Mouse (Mus musculus): Measurements from ENCODE around the gene Fam214a. TPM values are rescaled to one million over a fixed set of nuclear protein-coding genes. Genes with fewer than 3 reads are reported as not detected.

The Fam214a gene
- polyA plus RNA-seq, 1 experiment = 9.1 TPM

- H3K27ac ChIP-seq (ENCODE audit: insufficient read depth, low read length) = no peak overlapping the region
- no peak overlapping the region for H3K4me3 ChIP-seq (ENCODE audit: extremely low read depth, insufficient read depth, insufficient read length)
- TF ChIP-seq CTCF (IDR thresholded peaks at IDR 0.05; ENCODE audit: extremely low read depth, insufficient read depth, insufficient read length, insufficient replicate concordance) = no peak
- no peak for TF ChIP-seq POLR2A (IDR thresholded peaks at IDR 0.05; ENCODE audit: low read depth, low read length)
- no peaks in the 10 kb centered on the region for H3K27me3 ChIP-seq (ENCODE audit: control insufficient read depth, insufficient read depth, low read length)
- peaks cover 4% of the 10 kb centered on the region; the same call in 1 of the 2 replicates for H3K4me1 ChIP-seq (ENCODE audit: control insufficient read depth, insufficient read depth, insufficient read length)
- DNase-seq (ENCODE audit: low read depth in 1 of 2, low spot score in 2 of 2) = no peak
- no peaks in the 10 kb centered on the region for H3K36me3 ChIP-seq (ENCODE audit: control insufficient read depth, insufficient read depth, low read length)
- 81% methylated on average over 2 of the region's 2 CpGs for WGBS
These were observed 40.8 kb upstream of the Fam214a start for GRCm38 (mm10) chr9:74911919-74912318.

GRCm38 (mm10) chr9:74912619-74913376 is 39.9 kb upstream of the Fam214a start:
- Histone ChIP-seq H3K27ac (ENCODE audit: insufficient read depth, low read length) (no peak overlapping the region), H3K4me3 (ENCODE audit: extremely low read depth, insufficient read depth, insufficient read length) (no peak overlapping the region), H3K4me1 (ENCODE audit: control insufficient read depth, insufficient read depth, insufficient read length) (no peaks in the 10 kb centered on the region), H3K27me3 (ENCODE audit: control insufficient read depth, insufficient read depth, low read length) (no peaks in the 10 kb centered on the region), H3K36me3 (ENCODE audit: control insufficient read depth, insufficient read depth, low read length) (no peaks in the 10 kb centered on the region)
- no peak for DNase-seq (ENCODE audit: low read depth in 1 of 2, low spot score in 2 of 2)
- TF ChIP-seq POLR2A (IDR thresholded peaks at IDR 0.05; ENCODE audit: low read depth, low read length) = no peak
- WGBS = 68% methylated on average over 19 of the region's 19 CpGs

GRCm38 (mm10) chr9:74915611-74916010 is 37.1 kb upstream of the Fam214a start:
- H3K4me3 ChIP-seq (ENCODE audit: extremely low read depth, insufficient read depth, insufficient read length) = no peak overlapping the region
- no peaks in the 10 kb centered on the region for H3K36me3 ChIP-seq (ENCODE audit: control insufficient read depth, insufficient read depth, low read length)
- H3K27me3 ChIP-seq (ENCODE audit: control insufficient read depth, insufficient read depth, low read length) = no peaks in the 10 kb centered on the region
- H3K27ac ChIP-seq (ENCODE audit: insufficient read depth, low read length) = no peak overlapping the region
- 82% methylated on average over 3 of the region's 3 CpGs for WGBS
- DNase-seq (ENCODE audit: low read depth in 1 of 2, low spot score in 2 of 2) = no peak
- H3K4me1 ChIP-seq (ENCODE audit: control insufficient read depth, insufficient read depth, insufficient read length) = no peaks in the 10 kb centered on the region
- TF ChIP-seq POLR2A (IDR thresholded peaks at IDR 0.05; ENCODE audit: low read depth, low read length) (no peak), CTCF (IDR thresholded peaks at IDR 0.05; ENCODE audit: extremely low read depth, insufficient read depth, insufficient read length, insufficient replicate concordance) (no peak)

- no peak overlapping the region for H3K4me3 ChIP-seq (ENCODE audit: extremely low read depth, insufficient read depth, insufficient read length)
- no peak overlapping the region for H3K27ac ChIP-seq (ENCODE audit: insufficient read depth, low read length)
- TF ChIP-seq CTCF (IDR thresholded peaks at IDR 0.05; ENCODE audit: extremely low read depth, insufficient read depth, insufficient read length, insufficient replicate concordance) (no peak), POLR2A (IDR thresholded peaks at IDR 0.05; ENCODE audit: low read depth, low read length) (no peak)
- no peaks in the 10 kb centered on the region for H3K36me3 ChIP-seq (ENCODE audit: control insufficient read depth, insufficient read depth, low read length)
- WGBS = 82% methylated on average over 12 of the region's 12 CpGs
- no peaks in the 10 kb centered on the region for H3K27me3 ChIP-seq (ENCODE audit: control insufficient read depth, insufficient read depth, low read length)
- DNase-seq (ENCODE audit: low read depth in 1 of 2, low spot score in 2 of 2) = no peak
- no peaks in the 10 kb centered on the region for H3K4me1 ChIP-seq (ENCODE audit: control insufficient read depth, insufficient read depth, insufficient read length)
These were observed 32.2 kb upstream of the Fam214a start for GRCm38 (mm10) chr9:74920450-74920849.

GRCm38 (mm10) chr9:74921422-74921821 is 31.3 kb upstream of the Fam214a start:
- no peak overlapping the region for H3K27ac ChIP-seq (ENCODE audit: insufficient read depth, low read length)
- DNase-seq (ENCODE audit: low read depth in 1 of 2, low spot score in 2 of 2) = no peak

GRCm38 (mm10) chr9:74922884-74923283 is 29.8 kb upstream of the Fam214a start:
- DNase-seq (ENCODE audit: low read depth in 1 of 2, low spot score in 2 of 2) = no peak
- 64% methylated on average over 3 of the region's 3 CpGs for WGBS
- Histone ChIP-seq H3K4me3 (ENCODE audit: extremely low read depth, insufficient read depth, insufficient read length) (no peak overlapping the region), H3K27me3 (ENCODE audit: control insufficient read depth, insufficient read depth, low read length) (no peaks in the 10 kb centered on the region), H3K27ac (ENCODE audit: insufficient read depth, low read length) (no peak overlapping the region), H3K4me1 (ENCODE audit: control insufficient read depth, insufficient read depth, insufficient read length) (no peaks in the 10 kb centered on the region), H3K36me3 (ENCODE audit: control insufficient read depth, insufficient read depth, low read length) (no peaks in the 10 kb centered on the region)
- TF ChIP-seq CTCF (IDR thresholded peaks at IDR 0.05; ENCODE audit: extremely low read depth, insufficient read depth, insufficient read length, insufficient replicate concordance) (no peak), POLR2A (IDR thresholded peaks at IDR 0.05; ENCODE audit: low read depth, low read length) (no peak)

More at GRCm38 (mm10) chr9:74921422-74921821, 31.3 kb upstream of the Fam214a start:
- no peaks in the 10 kb centered on the region for H3K27me3 ChIP-seq (ENCODE audit: control insufficient read depth, insufficient read depth, low read length)
- 31% methylated on average over 1 of the region's 1 CpGs for WGBS
- no peak for TF ChIP-seq CTCF (IDR thresholded peaks at IDR 0.05; ENCODE audit: extremely low read depth, insufficient read depth, insufficient read length, insufficient replicate concordance)
- H3K36me3 ChIP-seq (ENCODE audit: control insufficient read depth, insufficient read depth, low read length) = no peaks in the 10 kb centered on the region
- H3K4me1 ChIP-seq (ENCODE audit: control insufficient read depth, insufficient read depth, insufficient read length) = no peaks in the 10 kb centered on the region
- no peak overlapping the region for H3K4me3 ChIP-seq (ENCODE audit: extremely low read depth, insufficient read depth, insufficient read length)

- no peaks in the 10 kb centered on the region for H3K27me3 ChIP-seq (ENCODE audit: control insufficient read depth, insufficient read depth, low read length)
- no peaks in the 10 kb centered on the region for H3K4me1 ChIP-seq (ENCODE audit: control insufficient read depth, insufficient read depth, insufficient read length)
- H3K27ac ChIP-seq (ENCODE audit: insufficient read depth, low read length) = no peak overlapping the region
- no peaks in the 10 kb centered on the region for H3K36me3 ChIP-seq (ENCODE audit: control insufficient read depth, insufficient read depth, low read length)
- no peak overlapping the region for H3K4me3 ChIP-seq (ENCODE audit: extremely low read depth, insufficient read depth, insufficient read length)
- 86% methylated on average over 6 of the region's 6 CpGs for WGBS
- no peak for DNase-seq (ENCODE audit: low read depth in 1 of 2, low spot score in 2 of 2)
- TF ChIP-seq CTCF (IDR thresholded peaks at IDR 0.05; ENCODE audit: extremely low read depth, insufficient read depth, insufficient read length, insufficient replicate concordance) (no peak), POLR2A (IDR thresholded peaks at IDR 0.05; ENCODE audit: low read depth, low read length) (no peak)
These were observed 29.2 kb upstream of the Fam214a start for GRCm38 (mm10) chr9:74923291-74923977.
